Mouse (Mus musculus) kidney, embryonic 16.5 days (tissue): ENCODE measurements around the gene Olfr1036. TPM values are rescaled to one million over a fixed set of nuclear protein-coding genes. Genes with fewer than 3 reads are reported as not detected.
"Not testable (repeated sequence)": the region's sequence is repeated elsewhere in the genome, so short reads cannot be mapped to it uniquely, and the experiment has no call there.

ENCODE experiments used
- ATAC-seq: fragments of 200-750 bp; cut with Nextera tagmentation; 2 replicates; pipeline ENCODE4 v1.8.0; 2017; ENCODE audit warnings: moderate TSS enrichment; ENCODE audit not compliant: low FRiP score, low TSS enrichment
- H3K27ac ChIP-seq: fragments of 300-500 bp; sonication (generic); 2 replicates; pipeline ENCODE4 v1.5.1; 2014; ENCODE audit warnings: low read length
- H3K27me3 ChIP-seq: fragments of 300-500 bp; sonication (generic); 2 replicates; pipeline ENCODE4 v1.6.1; 2014; ENCODE audit warnings: low read length, control low read depth, mixed read lengths; ENCODE audit not compliant: insufficient read depth
- H3K36me3 ChIP-seq: fragments of 300-500 bp; sonication (generic); 2 replicates; pipeline ENCODE4 v1.6.1; 2014; ENCODE audit warnings: low read length, control low read depth, mixed read lengths; ENCODE audit not compliant: insufficient read depth
- H3K4me1 ChIP-seq: fragments of 300-500 bp; sonication (generic); 2 replicates; pipeline ENCODE4 v1.6.1; 2014; ENCODE audit warnings: low read length, control low read depth, mixed read lengths; ENCODE audit not compliant: insufficient read depth
- H3K4me2 ChIP-seq: fragments of 300-500 bp; sonication (generic); replicated peaks from 2 replicates; pipeline ENCODE4 v1.6.1; 2014; ENCODE audit warnings: low read depth, low read length
- H3K4me3 ChIP-seq: fragments of 300-500 bp; sonication (generic); 2 replicates; pipeline ENCODE4 v1.5.1; 2014; ENCODE audit warnings: mild to moderate bottlenecking, low read length
- H3K9ac ChIP-seq: fragments of 300-500 bp; sonication (generic); replicated peaks from 2 replicates; pipeline ENCODE4 v1.6.1; 2014; ENCODE audit warnings: low read length
- H3K9me3 ChIP-seq: fragments of 300-500 bp; sonication (generic); 2 replicates; pipeline ENCODE4 v1.6.1; 2016; ENCODE audit warnings: low read length, control low read depth
- WGBS: fragments of 180-500 bp; shearing (Covaris S2); extraction: QIAGEN DNeasy Blood & Tissue Kit; methylation state at CpG from one replicate; pipeline ENCODE4 v1.1.7; 2014; 5-methylcytosine and 5-hydroxymethylcytosine counted together
- polyA plus RNA-seq: library from polyadenylated mRNA; unstranded; fragments of >200 nt; fragmentation: Nextera tagmentation; extraction: Ambion mirVana; gene quantifications from 2 replicates; pipeline ENCODE4 v1.2.1, GENCODE M21; 2015

Gene Olfr1036
- not detected in 2 replicates for polyA plus RNA-seq

GRCm38 (mm10) chr2:86073692-86074091 lies at the start of gene Olfr1036:
Gene Olfr1036, plus strand, starts transcription at chr2:86073992.
- H3K36me3 ChIP-seq, H3K4me2 ChIP-seq, ATAC-seq, H3K27me3 ChIP-seq, H3K4me3 ChIP-seq, H3K27ac ChIP-seq, H3K9me3 ChIP-seq, H3K9ac ChIP-seq, H3K4me1 ChIP-seq: not testable (repeated sequence)

- H3K27ac ChIP-seq: no peak within 1 kb of the TSS
- no peak for ATAC-seq
- no peaks in the 10 kb centered on the region for H3K4me1 ChIP-seq
- no peaks in the 10 kb centered on the region for H3K36me3 ChIP-seq
- H3K4me3 ChIP-seq: no peak within 1 kb of the TSS
- H3K9ac ChIP-seq: no peak within 1 kb of the TSS
- no peaks in the 10 kb centered on the region for H3K9me3 ChIP-seq
- no peak within 1 kb of the TSS for H3K4me2 ChIP-seq
- H3K27me3 ChIP-seq: no peaks in the 10 kb centered on the region
Measured at GRCm38 (mm10) chr2:86045561-86045960, 28.2 kb upstream of the Olfr1036 start, which contains the start of gene Olfr1034. Gene Olfr1034, plus strand, starts transcription at chr2:86045861.

- H3K4me2 ChIP-seq, H3K4me1 ChIP-seq, H3K9me3 ChIP-seq, ATAC-seq, H3K4me3 ChIP-seq, H3K9ac ChIP-seq, H3K27me3 ChIP-seq, H3K36me3 ChIP-seq, H3K27ac ChIP-seq: not testable (repeated sequence)
Measured at GRCm38 (mm10) chr2:86050777-86051176, 23.0 kb upstream of the Olfr1036 start.

- 95% methylated on average over 2 of the region's 2 CpGs for WGBS
- H3K4me1 ChIP-seq, H3K27ac ChIP-seq, H3K27me3 ChIP-seq, H3K9me3 ChIP-seq, ATAC-seq, H3K36me3 ChIP-seq, H3K4me2 ChIP-seq, H3K4me3 ChIP-seq, H3K9ac ChIP-seq: not testable (repeated sequence)
Measured at GRCm38 (mm10) chr2:86063766-86064165, 10.0 kb upstream of the Olfr1036 start.

- H3K4me1 ChIP-seq: no peaks in the 10 kb centered on the region
- no peak overlapping the region for H3K4me3 ChIP-seq
- H3K36me3 ChIP-seq: no peaks in the 10 kb centered on the region
- no peaks in the 10 kb centered on the region for H3K27me3 ChIP-seq
- no peak for ATAC-seq
- WGBS: 92% methylated on average over 8 of the region's 8 CpGs
- peaks cover 2% of the 10 kb centered on the region; the same call in 1 of the 2 replicates for H3K9me3 ChIP-seq
- no peak overlapping the region for H3K27ac ChIP-seq
- no peak overlapping the region for H3K4me2 ChIP-seq
- no peak overlapping the region for H3K9ac ChIP-seq
Measured at GRCm38 (mm10) chr2:86070189-86070588, 3.6 kb upstream of the Olfr1036 start.

GRCm38 (mm10) chr2:86080478-86080877 lies 6.7 kb downstream of the Olfr1036 start:
- ATAC-seq, H3K4me1 ChIP-seq: not testable (repeated sequence)
- 89% methylated on average over 1 of the region's 1 CpGs for WGBS

GRCm38 (mm10) chr2:86087285-86087684 lies 13.5 kb downstream of the Olfr1036 start, which contains the start of gene Olfr1037:
Gene Olfr1037, minus strand, starts transcription at chr2:86087385.
- Histone ChIP-seq H3K9ac (no peak within 1 kb of the TSS), H3K9me3 (no peaks in the 10 kb centered on the region), H3K4me2 (no peak within 1 kb of the TSS), H3K4me3 (no peak within 1 kb of the TSS), H3K27ac (no peak within 1 kb of the TSS), H3K4me1 (no peaks in the 10 kb centered on the region), H3K27me3 (no peaks in the 10 kb centered on the region), H3K36me3 (no peaks in the 10 kb centered on the region)
- no peak for ATAC-seq
- 92% methylated on average over 2 of the region's 2 CpGs for WGBS

More at GRCm38 (mm10) chr2:86080478-86080877, 6.7 kb downstream of the Olfr1036 start:
- not testable (repeated sequence) for H3K36me3 ChIP-seq, H3K4me2 ChIP-seq, H3K4me3 ChIP-seq, H3K27ac ChIP-seq, H3K27me3 ChIP-seq, H3K9ac ChIP-seq, H3K9me3 ChIP-seq

Other genes starting within 250 kb of the Olfr1036 start
- gene Olfr1019, start 228.5 kb upstream of the Olfr1036 start, polyA plus RNA-seq: not detected in 2 replicates
- not detected in 2 replicates for gene Olfr1020, start 227.0 kb upstream of the Olfr1036 start, polyA plus RNA-seq
- not detected in 2 replicates for gene Olfr1022, start 205.4 kb upstream of the Olfr1036 start, polyA plus RNA-seq
- gene Olfr1023, start 188.4 kb upstream of the Olfr1036 start, polyA plus RNA-seq: not detected in 2 replicates
- gene Olfr1024, start 168.9 kb upstream of the Olfr1036 start, polyA plus RNA-seq: not detected in 2 replicates
- not detected in 2 replicates for gene Olfr1025-ps1, start 158.8 kb upstream of the Olfr1036 start, polyA plus RNA-seq
- gene Olfr1026, start 152.4 kb upstream of the Olfr1036 start, polyA plus RNA-seq: not detected in 2 replicates
- gene Olfr1028, start 123.6 kb upstream of the Olfr1036 start, polyA plus RNA-seq: not detected in 2 replicates
- not detected in 2 replicates for gene Olfr1029, start 100.1 kb upstream of the Olfr1036 start, polyA plus RNA-seq
- not detected in 2 replicates for gene Olfr1030, start 94.7 kb upstream of the Olfr1036 start, polyA plus RNA-seq
- gene Olfr1031, start 83.7 kb upstream of the Olfr1036 start, polyA plus RNA-seq: not detected in 2 replicates
- not detected in 2 replicates for gene Olfr1032, start 68.5 kb upstream of the Olfr1036 start, polyA plus RNA-seq
- 3.1 and 4.9 TPM in 2 replicates for gene Olfr1033, start 53.4 kb upstream of the Olfr1036 start, polyA plus RNA-seq
- 0.04 and 0.05 TPM in 2 replicates for gene Olfr1034, start 28.1 kb upstream of the Olfr1036 start, polyA plus RNA-seq
- not detected in 2 replicates for gene Olfr1037, start 13.4 kb downstream of the Olfr1036 start, polyA plus RNA-seq
- not detected in 2 replicates for gene Olfr1039, start 61.9 kb downstream of the Olfr1036 start, polyA plus RNA-seq
- gene Olfr1040, start 72.7 kb downstream of the Olfr1036 start, polyA plus RNA-seq: not detected in 2 replicates
- not detected in 2 replicates for gene Olfr1042, start 87.8 kb downstream of the Olfr1036 start, polyA plus RNA-seq
- not detected in 2 replicates for gene Olfr1043, start 93.5 kb downstream of the Olfr1036 start, polyA plus RNA-seq
- not detected in 2 replicates for gene Olfr1044, start 103.8 kb downstream of the Olfr1036 start, polyA plus RNA-seq
- gene Olfr52, start 111.7 kb downstream of the Olfr1036 start, polyA plus RNA-seq: not detected in 2 replicates
- gene Olfr1045, start 129.0 kb downstream of the Olfr1036 start, polyA plus RNA-seq: not detected in 2 replicates
- not detected in 2 replicates for gene Olfr1046, start 145.3 kb downstream of the Olfr1036 start, polyA plus RNA-seq
- not detected in 2 replicates for gene Olfr1047, start 157.4 kb downstream of the Olfr1036 start, polyA plus RNA-seq
- not detected in 2 replicates for gene Olfr1048, start 166.3 kb downstream of the Olfr1036 start, polyA plus RNA-seq
- gene Olfr1049, start 184.3 kb downstream of the Olfr1036 start, polyA plus RNA-seq: not detected in 2 replicates
- gene Olfr1051, start 205.1 kb downstream of the Olfr1036 start, polyA plus RNA-seq: not detected in 2 replicates
- gene Olfr1052, start 218.5 kb downstream of the Olfr1036 start, polyA plus RNA-seq: not detected in 2 replicates
- not detected in 2 replicates for gene Olfr1053, start 241.3 kb downstream of the Olfr1036 start, polyA plus RNA-seq